ENCODE assay signal across 8 mouse cellular contexts in the genomic region with DNA sequence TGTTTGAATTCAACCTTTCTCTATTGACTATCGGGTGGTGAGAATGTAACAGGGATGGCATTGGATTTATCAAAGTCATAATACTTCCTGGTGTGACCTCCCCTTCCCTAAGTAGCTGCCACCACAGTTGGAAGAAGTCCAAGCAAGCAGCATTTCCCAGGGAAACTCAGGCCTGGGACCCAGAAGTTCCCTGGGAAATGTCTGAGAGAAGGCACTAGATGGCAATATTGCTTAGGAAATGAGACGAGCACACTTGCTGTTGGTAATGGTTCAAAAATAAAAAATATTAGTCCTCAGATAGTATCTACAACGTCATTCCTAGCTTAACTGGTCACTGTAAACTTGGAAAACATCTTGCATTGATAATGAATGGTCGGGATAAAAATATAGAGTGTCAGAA. TPM values are rescaled to one million over a fixed set of nuclear protein-coding genes. Genes with fewer than 3 reads are reported as not detected.
DNase-seq lines count a peak whose midpoint lies in the region.

No protein-coding gene starts in this region.

- DNase-seq in heart, adult 18-20 months, result peak; percentile 27 to 52
- no peak for DNase-seq in heart, postnatal 36 days
- DNase-seq in right cerebral cortex, postnatal 4 days, result peak; percentile 12
- no peak for DNase-seq in right cerebral cortex, adult 2 months (ENCODE audit: low spot score in 2 of 2)
- DNase-seq in heart, postnatal 4 days, result peak; percentile 54
- no peak for DNase-seq in natural killer cell, adult 2 months (ENCODE audit: low spot score in 2 of 2)
- DNase-seq in cerebellum, adult 11-12 months, result no peak
- no peak for DNase-seq in frontal cortex, postnatal 14 days (ENCODE audit: low spot score in 2 of 2)

- intact Hi-C loops in heart, postnatal 36 days (cut with DNase I), result loop anchor here (2.0 to 10.0 kb wide), 7 partner anchors 166 to 1471 kb away; partner anchors contain the start of gene Usp46

RNA-seq across cellular contexts. Expression of gene Spata18, which starts 35.0 kb away (rescaled TPM):
- total RNA-seq in heart, adult 18-20 months (2021), result 1 to 10 TPM in 1 of 2 experiments, not detected in 1; 1.3 TPM
- under 1 TPM; 0.27 to 0.28 TPM for total RNA-seq in heart, postnatal 36 days (2021)
- 1 to 10 TPM; 2.0 to 2.7 TPM for total RNA-seq in heart, postnatal 4 days (2021)

RNA-seq across cellular contexts. Expression of gene Sgcb, which starts 38.6 kb away (rescaled TPM):
- total RNA-seq in heart, adult 18-20 months (2021), result 100 to 1,000 TPM; 105 to 115 TPM
- 100 to 1,000 TPM in 1 of 2 experiments, 10 to 100 TPM in 1; 97.5 to 103 TPM for total RNA-seq in heart, postnatal 36 days (2021)
- total RNA-seq in heart, postnatal 4 days (2021), result 10 to 100 TPM; 58.7 to 61.2 TPM

RNA-seq across cellular contexts. Expression of gene Lrrc66, which starts 53.8 kb away (rescaled TPM):
- not detected for total RNA-seq in heart, adult 18-20 months (2021)
- total RNA-seq in heart, postnatal 36 days (2021), result not detected
- total RNA-seq in heart, postnatal 4 days (2021), result under 1 TPM in 1 of 2 experiments, not detected in 1; 0.32 TPM

Comparison
In these comparisons a context has a peak if more than half of its experiments do, and no peak if none do; other contexts are left out.
1. DNase-seq: peak in heart, adult 18-20 months (2 of 2), right cerebral cortex, postnatal 4 days (single experiment) and heart, postnatal 4 days (single experiment); none in heart, postnatal 36 days (0 of 2), right cerebral cortex, adult 2 months (0 of 2), natural killer cell, adult 2 months (0 of 2), cerebellum, adult 11-12 months (single experiment) and frontal cortex, postnatal 14 days (0 of 2).